Mouse (Mus musculus): ENCODE results near the gene Tmem179b. TPM values are rescaled to one million over a fixed set of nuclear protein-coding genes. Genes with fewer than 3 reads are reported as not detected.
A peak's percentile ranks its signal among the peaks of the same experiment; 100 is the strongest.

Gene Tmem179b
- 24.8 and 32.4 TPM in 2 replicates for polyA plus RNA-seq (2014; fragmentation: Nextera tagmentation; extraction: Ambion mirVana)

DNA sequence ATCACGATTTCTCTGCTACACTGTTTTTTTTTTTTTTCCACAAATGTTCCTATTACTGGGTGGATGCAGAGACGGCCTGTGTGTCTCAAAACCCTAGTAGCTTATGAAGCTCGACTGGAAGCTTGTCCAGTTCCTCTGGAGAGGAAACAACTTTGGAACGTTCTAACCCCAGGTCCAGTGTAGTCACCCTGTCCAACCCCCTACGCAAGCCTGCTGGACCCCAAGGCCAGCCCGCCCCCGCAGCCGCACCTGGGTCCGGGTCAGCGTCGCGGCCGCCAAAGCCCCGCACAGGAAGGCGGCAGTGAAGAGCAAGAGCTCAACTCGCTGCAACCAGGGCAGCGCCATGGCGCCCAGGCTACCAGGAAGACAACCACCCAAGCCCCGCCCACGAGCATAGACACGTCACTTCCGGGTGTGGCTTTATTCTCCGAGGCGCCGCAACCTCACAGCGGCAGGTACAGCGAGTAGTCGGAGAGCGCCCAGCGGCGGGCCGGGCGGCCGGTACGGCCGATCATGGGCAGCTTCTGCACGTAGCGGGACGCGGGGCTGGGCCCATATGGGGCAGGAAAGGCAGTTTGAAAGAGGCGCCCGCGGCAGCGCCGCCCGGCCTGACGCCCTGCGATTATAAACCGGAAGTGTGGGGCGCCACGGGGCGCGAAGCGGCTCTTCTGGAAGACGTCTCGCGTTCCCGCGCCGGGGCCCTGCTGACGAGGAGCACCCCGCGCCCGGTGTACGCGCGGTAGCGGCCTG is at the start of gene Tmem179b:
Gene Tmem179b (minus strand): TSS at position 382 of the 750 bp plus-strand sequence.
- Histone ChIP-seq H3K9me3 (ENCODE audit: control insufficient read depth, low read length) (no peaks in the 10 kb centered on the region), H3K36me3 (ENCODE audit: control insufficient read depth, insufficient read depth, low read length) (peaks cover 46% of the 10 kb centered on the region), H3K27me3 (ENCODE audit: control insufficient read depth, insufficient read depth, low read length) (no peaks in the 10 kb centered on the region), H3K4me2 (ENCODE audit: low read length) (peak within 1 kb of the TSS; percentile 100), H3K4me1 (ENCODE audit: control insufficient read depth, insufficient read depth, low read length) (peaks cover 34% of the 10 kb centered on the region), H3K27ac (replicated peaks; ENCODE audit: low read depth, low read length) (peak within 1 kb of the TSS; percentile 99), H3K4me3 (replicated peaks; ENCODE audit: low read depth, low read length) (peak within 1 kb of the TSS; percentile 64), H3K9ac (replicated peaks; ENCODE audit: low read length) (peak within 1 kb of the TSS; percentile 78)
- ATAC-seq (ENCODE audit: low FRiP score, low TSS enrichment), result peak; percentile 93
- peak; percentile 98 for DNase-seq
- whole genome bisulfite sequencing, result under 1% methylated on average over 68 of the region's 68 CpGs

DNA sequence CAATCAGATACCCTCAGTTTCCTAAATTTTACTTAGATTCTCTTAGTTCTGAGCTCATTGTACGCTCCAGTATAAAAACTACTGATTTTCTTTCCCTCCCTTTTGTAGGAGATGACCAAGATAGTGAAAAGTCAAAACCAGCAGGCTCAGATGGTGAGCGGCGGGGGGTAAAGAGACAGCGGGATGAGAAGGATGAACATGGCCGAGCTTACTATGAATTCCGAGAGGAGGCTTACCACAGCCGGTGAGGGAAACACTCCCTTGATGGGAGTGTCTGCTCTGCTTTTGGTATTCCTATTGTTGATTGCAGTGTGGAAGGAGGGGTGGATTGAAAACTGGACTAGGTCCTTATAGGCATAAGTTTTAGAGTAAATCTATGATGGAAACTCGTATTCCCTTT is 48.4 kb upstream of the Tmem179b start:
- Histone ChIP-seq H3K4me3 (replicated peaks; ENCODE audit: low read depth, low read length) (peak overlapping the region; percentile 98), H3K27ac (replicated peaks; ENCODE audit: low read depth, low read length) (no peak overlapping the region), H3K4me1 (ENCODE audit: control insufficient read depth, insufficient read depth, low read length) (peaks cover 24% of the 10 kb centered on the region), H3K9me3 (ENCODE audit: control insufficient read depth, low read length) (no peaks in the 10 kb centered on the region), H3K27me3 (ENCODE audit: control insufficient read depth, insufficient read depth, low read length) (no peaks in the 10 kb centered on the region), H3K4me2 (ENCODE audit: low read length) (peak overlapping the region; percentile 79), H3K36me3 (ENCODE audit: control insufficient read depth, insufficient read depth, low read length) (peaks cover 50% of the 10 kb centered on the region), H3K9ac (replicated peaks; ENCODE audit: low read length) (peak overlapping the region; percentile 92; the same call in 1 of the 2 replicates)
- DNase-seq (no peak), ATAC-seq (ENCODE audit: low FRiP score, low TSS enrichment) (no peak)
- WGBS, result 55% methylated on average over 8 of the region's 8 CpGs

DNA sequence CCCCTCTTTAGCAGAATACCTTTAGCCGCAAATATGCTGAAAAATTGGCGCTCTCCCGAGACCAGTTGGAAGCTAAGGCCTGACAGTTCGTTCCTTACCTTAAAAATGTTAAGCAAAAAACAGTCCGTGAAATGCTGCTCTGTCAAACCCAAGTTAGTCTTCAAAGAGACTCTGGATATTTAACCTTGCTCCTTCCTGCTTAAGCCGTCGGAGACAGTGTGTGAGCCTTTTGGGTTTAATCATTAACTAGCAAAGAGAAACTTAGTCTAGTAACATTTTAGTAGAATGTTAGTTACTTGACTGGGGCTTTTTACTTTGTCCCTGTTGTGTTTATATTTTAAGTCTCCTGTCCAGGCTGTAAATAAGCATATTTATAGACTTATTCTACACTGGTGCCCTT is 46.9 kb upstream of the Tmem179b start:
- peak overlapping the region; percentile 79 for H3K4me2 ChIP-seq (ENCODE audit: low read length)
- H3K27ac ChIP-seq (replicated peaks; ENCODE audit: low read depth, low read length), result no peak overlapping the region
- H3K4me1 ChIP-seq (ENCODE audit: control insufficient read depth, insufficient read depth, low read length), result peaks cover 37% of the 10 kb centered on the region
- peak overlapping the region; percentile 92 for H3K9ac ChIP-seq (replicated peaks; ENCODE audit: low read length)
- peaks cover 43% of the 10 kb centered on the region for H3K36me3 ChIP-seq (ENCODE audit: control insufficient read depth, insufficient read depth, low read length)
- 2% methylated on average over 7 of the region's 7 CpGs for WGBS
- H3K27me3 ChIP-seq (ENCODE audit: control insufficient read depth, insufficient read depth, low read length), result no peaks in the 10 kb centered on the region
- peak overlapping the region; percentile 98 for H3K4me3 ChIP-seq (replicated peaks; ENCODE audit: low read depth, low read length)
- no peak for ATAC-seq (ENCODE audit: low FRiP score, low TSS enrichment)
- H3K9me3 ChIP-seq (ENCODE audit: control insufficient read depth, low read length), result no peaks in the 10 kb centered on the region
- DNase-seq, result no peak

DNA sequence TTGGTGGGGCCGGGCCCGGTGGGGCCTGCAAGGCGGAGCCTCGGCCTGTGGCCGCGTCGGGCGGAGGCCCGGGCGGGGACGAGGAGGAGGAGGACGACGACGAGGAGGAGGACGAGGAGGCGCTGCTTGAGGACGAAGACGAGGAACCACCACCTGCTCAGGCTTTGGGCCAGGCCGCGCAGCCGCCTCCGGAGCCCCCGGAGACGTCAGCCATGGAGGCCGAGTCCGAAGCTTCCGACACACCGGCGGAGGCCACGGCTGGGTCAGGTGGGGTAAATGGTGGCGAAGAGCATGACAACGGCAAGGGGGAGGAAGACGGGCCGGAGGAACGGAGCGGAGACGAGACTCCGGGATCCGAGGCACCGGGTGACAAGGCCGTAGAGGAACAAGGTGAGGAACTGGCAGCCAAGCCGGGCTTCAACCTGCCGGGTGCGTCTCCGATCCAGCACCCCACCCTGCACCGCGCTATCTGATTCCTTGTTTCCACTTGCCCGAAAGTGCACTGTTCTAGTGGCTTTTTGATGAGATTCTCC is 46.2 kb upstream of the Tmem179b start:
- Histone ChIP-seq H3K9me3 (ENCODE audit: control insufficient read depth, low read length) (no peaks in the 10 kb centered on the region), H3K36me3 (ENCODE audit: control insufficient read depth, insufficient read depth, low read length) (peaks cover 41% of the 10 kb centered on the region), H3K27ac (replicated peaks; ENCODE audit: low read depth, low read length) (peak overlapping the region; percentile 94), H3K4me2 (ENCODE audit: low read length) (peak overlapping the region; percentile 79), H3K4me1 (ENCODE audit: control insufficient read depth, insufficient read depth, low read length) (peaks cover 37% of the 10 kb centered on the region), H3K4me3 (replicated peaks; ENCODE audit: low read depth, low read length) (peak overlapping the region; percentile 98), H3K9ac (replicated peaks; ENCODE audit: low read length) (peak overlapping the region; percentile 92), H3K27me3 (ENCODE audit: control insufficient read depth, insufficient read depth, low read length) (no peaks in the 10 kb centered on the region)
- ATAC-seq (ENCODE audit: low FRiP score, low TSS enrichment) (peak; percentile 15), DNase-seq (no peak)
- under 1% methylated on average over 48 of the region's 48 CpGs for WGBS

DNA sequence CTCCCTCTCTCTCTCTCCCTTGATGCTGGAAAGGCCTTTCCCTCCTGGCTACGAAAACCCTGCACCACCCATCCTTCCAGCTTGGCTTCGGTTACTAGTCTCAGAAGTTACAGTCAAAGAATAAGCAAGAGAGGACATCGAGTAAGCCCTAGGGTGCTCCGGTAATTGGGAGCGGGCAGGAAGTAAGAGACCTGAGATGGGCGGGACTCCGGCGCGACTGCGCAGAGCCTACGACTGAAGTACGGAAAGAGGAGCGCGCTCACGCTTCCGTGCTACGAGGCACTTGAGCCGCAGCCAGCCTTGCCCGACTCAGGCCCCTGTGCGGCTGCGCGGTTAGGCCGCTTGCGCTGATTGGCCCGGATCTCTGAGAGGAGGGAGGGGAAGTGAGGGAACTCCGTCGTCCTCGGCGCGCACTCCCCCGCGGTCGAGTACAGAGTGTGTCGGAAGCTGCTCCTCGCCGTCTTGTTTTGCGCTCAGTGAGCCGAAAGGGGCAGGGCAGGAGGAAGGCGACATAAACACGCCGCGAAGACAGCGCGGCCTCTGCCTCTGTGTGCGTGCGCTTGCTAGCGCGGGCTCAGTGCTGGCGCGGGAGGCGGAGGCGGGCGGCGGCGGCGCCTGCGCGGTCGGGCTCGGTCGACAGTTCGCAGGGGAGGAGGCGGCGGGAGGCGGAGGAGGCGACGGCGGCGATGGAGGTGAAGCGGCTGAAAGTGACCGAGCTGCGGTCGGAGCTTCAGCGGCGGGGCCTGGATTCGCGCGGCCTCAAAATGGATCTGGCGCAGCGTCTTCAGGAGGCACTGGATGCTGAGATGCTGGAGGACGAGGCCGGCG is 45.5 kb upstream of the Tmem179b start, which contains the start of gene Hnrnpul2:
Gene Hnrnpul2 (plus strand): TSS at position 415 of the 828 bp plus-strand sequence.
- Histone ChIP-seq H3K9ac (replicated peaks; ENCODE audit: low read length) (peak within 1 kb of the TSS; percentile 92), H3K27me3 (ENCODE audit: control insufficient read depth, insufficient read depth, low read length) (no peaks in the 10 kb centered on the region), H3K4me2 (ENCODE audit: low read length) (peak within 1 kb of the TSS; percentile 79), H3K27ac (replicated peaks; ENCODE audit: low read depth, low read length) (peak within 1 kb of the TSS; percentile 94), H3K4me1 (ENCODE audit: control insufficient read depth, insufficient read depth, low read length) (peaks cover 37% of the 10 kb centered on the region), H3K4me3 (replicated peaks; ENCODE audit: low read depth, low read length) (peak within 1 kb of the TSS; percentile 98), H3K9me3 (ENCODE audit: control insufficient read depth, low read length) (no peaks in the 10 kb centered on the region), H3K36me3 (ENCODE audit: control insufficient read depth, insufficient read depth, low read length) (peaks cover 40% of the 10 kb centered on the region)
- DNase-seq (peak; percentile 99), ATAC-seq (ENCODE audit: low FRiP score, low TSS enrichment) (peak; percentile 96)
- WGBS, result under 1% methylated on average over 83 of the region's 83 CpGs

DNA sequence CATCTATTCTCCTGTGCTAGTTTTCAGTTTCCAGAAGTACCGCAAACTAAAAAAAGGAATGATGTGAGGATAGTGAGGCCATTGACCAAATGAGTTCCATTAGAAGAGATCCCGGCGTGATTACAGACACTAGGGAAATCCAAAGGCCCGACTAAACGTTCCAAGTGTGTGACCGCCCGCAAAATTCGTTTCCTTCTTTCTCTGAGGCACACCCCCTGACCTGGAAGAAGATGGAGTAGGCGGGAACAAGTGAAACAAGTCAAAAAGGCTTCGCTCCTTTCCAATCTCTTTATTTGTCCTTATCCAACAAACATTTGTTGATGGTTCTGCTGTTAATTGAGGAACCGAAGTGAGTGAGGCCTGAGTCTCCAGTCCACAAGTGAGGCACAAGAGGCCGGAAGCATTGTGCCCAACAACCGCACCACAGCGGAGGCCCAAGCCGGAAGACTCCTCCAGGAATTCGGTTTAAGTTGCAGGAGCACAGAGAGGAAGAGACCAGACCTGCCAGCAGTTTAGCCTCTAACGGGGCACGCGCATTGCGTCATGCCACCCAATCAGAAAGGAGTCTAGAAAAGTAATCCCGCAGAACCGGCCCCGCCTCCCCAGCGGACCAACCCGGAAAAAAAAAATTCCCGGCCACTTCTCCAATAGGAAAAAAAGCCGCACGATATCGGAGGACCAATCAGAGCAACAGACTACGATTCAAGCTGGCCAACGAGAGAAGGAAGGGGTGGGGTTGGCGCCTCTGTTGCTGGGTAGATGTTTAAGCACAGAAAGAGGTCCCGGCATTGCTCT is 44.7 kb upstream of the Tmem179b start, which contains the start of gene Ttc9c:
Gene Ttc9c (minus strand): TSS at position 533 of the 795 bp plus-strand sequence.
- peaks cover 38% of the 10 kb centered on the region for H3K36me3 ChIP-seq (ENCODE audit: control insufficient read depth, insufficient read depth, low read length)
- H3K27ac ChIP-seq (replicated peaks; ENCODE audit: low read depth, low read length), result peak within 1 kb of the TSS; percentile 94
- H3K27me3 ChIP-seq (ENCODE audit: control insufficient read depth, insufficient read depth, low read length), result no peaks in the 10 kb centered on the region
- H3K4me1 ChIP-seq (ENCODE audit: control insufficient read depth, insufficient read depth, low read length), result peaks cover 37% of the 10 kb centered on the region
- ATAC-seq (ENCODE audit: low FRiP score, low TSS enrichment) (peak; percentile 94), DNase-seq (peak; percentile 99)
- peak within 1 kb of the TSS; percentile 79 for H3K4me2 ChIP-seq (ENCODE audit: low read length)
- H3K9me3 ChIP-seq (ENCODE audit: control insufficient read depth, low read length), result no peaks in the 10 kb centered on the region
- peak within 1 kb of the TSS; percentile 92 for H3K9ac ChIP-seq (replicated peaks; ENCODE audit: low read length)
- WGBS, result under 1% methylated on average over 33 of the region's 33 CpGs
- H3K4me3 ChIP-seq (replicated peaks; ENCODE audit: low read depth, low read length), result peak within 1 kb of the TSS; percentile 98

DNA sequence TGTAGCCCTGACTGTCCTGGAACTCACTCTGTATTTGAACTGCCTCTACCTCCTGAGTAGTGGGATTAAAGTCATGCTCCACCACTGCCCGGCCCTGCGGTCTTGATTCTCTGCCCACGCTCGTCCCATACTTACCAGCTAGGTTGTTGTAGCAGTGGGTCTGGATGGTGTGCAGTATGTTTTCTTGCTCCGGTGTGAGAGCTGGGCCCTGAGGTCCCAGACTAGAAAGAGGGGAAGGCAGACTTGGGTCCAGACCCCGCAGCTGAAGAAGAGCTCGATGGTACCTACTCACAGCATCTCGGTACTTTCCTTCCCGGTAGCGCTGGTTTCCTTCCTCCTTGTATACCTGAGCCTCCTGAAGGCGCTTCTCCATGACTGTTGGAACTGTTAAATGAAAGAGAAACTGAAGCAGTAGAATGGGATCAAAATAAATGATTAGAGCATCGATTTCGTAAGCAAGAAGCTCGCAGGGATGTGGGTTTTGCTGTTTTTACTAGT is 44.1 kb upstream of the Tmem179b start:
- Histone ChIP-seq H3K4me1 (ENCODE audit: control insufficient read depth, insufficient read depth, low read length) (peaks cover 37% of the 10 kb centered on the region), H3K4me3 (replicated peaks; ENCODE audit: low read depth, low read length) (peak overlapping the region; percentile 98), H3K9me3 (ENCODE audit: control insufficient read depth, low read length) (no peaks in the 10 kb centered on the region), H3K36me3 (ENCODE audit: control insufficient read depth, insufficient read depth, low read length) (peaks cover 38% of the 10 kb centered on the region), H3K27ac (replicated peaks; ENCODE audit: low read depth, low read length) (peak overlapping the region; percentile 94), H3K9ac (replicated peaks; ENCODE audit: low read length) (peak overlapping the region; percentile 92), H3K27me3 (ENCODE audit: control insufficient read depth, insufficient read depth, low read length) (no peaks in the 10 kb centered on the region), H3K4me2 (ENCODE audit: low read length) (peak overlapping the region; percentile 79)
- ATAC-seq (ENCODE audit: low FRiP score, low TSS enrichment) (no peak), DNase-seq (no peak)
- WGBS, result 29% methylated on average over 14 of the region's 14 CpGs
